Mouse (Mus musculus) liver, embryonic 11.5 days (tissue): Measurements from ENCODE around the gene Lingo1. TPM values are rescaled to one million over a fixed set of nuclear protein-coding genes. Genes with fewer than 3 reads are reported as not detected.

Experiments
- ATAC-seq: fragments of 200-750 bp; cut with Nextera tagmentation; replicated peaks from 2 replicates; pipeline ENCODE4 v1.8.0; 2017; ENCODE audit warnings: moderate number of reproducible peaks, mild to moderate bottlenecking, moderate TSS enrichment, moderate library complexity; ENCODE audit not compliant: low FRiP score
- DNase-seq: peaks from one replicate; pipeline ENCODE4 v3.0.0-alpha.2; 2017; ENCODE audit warnings: low spot score
- H3K27ac ChIP-seq: fragments of 300-500 bp; sonication (generic); 2 replicates; pipeline ENCODE4 v1.5.1; 2014; ENCODE audit warnings: mild to moderate bottlenecking, low read depth, low read length, control low read depth
- H3K27me3 ChIP-seq: fragments of 300-500 bp; sonication (generic); replicated peaks from 2 replicates; pipeline ENCODE4 v1.6.1; 2014; ENCODE audit warnings: low read length, mixed read lengths; ENCODE audit not compliant: control insufficient read depth, insufficient read depth
- H3K36me3 ChIP-seq: fragments of 300-500 bp; sonication (generic); 2 replicates; pipeline ENCODE4 v1.6.1; 2014; ENCODE audit warnings: mild to moderate bottlenecking, low read length, moderate library complexity, mixed read lengths; ENCODE audit not compliant: control insufficient read depth, insufficient read depth
- H3K4me1 ChIP-seq: fragments of 300-500 bp; sonication (generic); replicated peaks from 2 replicates; pipeline ENCODE4 v1.6.1; 2014; ENCODE audit warnings: low read length, mixed read lengths; ENCODE audit not compliant: control insufficient read depth, insufficient read depth
- H3K4me2 ChIP-seq: fragments of 300-500 bp; sonication (generic); 2 replicates; pipeline ENCODE4 v1.6.1; 2014; ENCODE audit warnings: mild to moderate bottlenecking, control low read depth, moderate library complexity
- H3K4me3 ChIP-seq: fragments of 300-500 bp; sonication (generic); 2 replicates; pipeline ENCODE4 v1.5.1; 2014; ENCODE audit warnings: low read depth, low read length, control low read depth
- H3K9ac ChIP-seq: fragments of 300-500 bp; sonication (generic); 2 replicates; pipeline ENCODE4 v1.6.1; 2014; ENCODE audit warnings: low read depth, low read length, control low read depth
- H3K9me3 ChIP-seq: fragments of 300-500 bp; sonication (generic); 2 replicates; pipeline ENCODE4 v1.6.1; 2016; ENCODE audit warnings: low read length, inconsistent platforms, mixed read lengths; ENCODE audit not compliant: control insufficient read depth
- WGBS: fragments of 180-500 bp; shearing (Covaris S2); extraction: QIAGEN DNeasy Blood & Tissue Kit; methylation state at CpG from one replicate; pipeline ENCODE4 v1.1.7; 2014; 5-methylcytosine and 5-hydroxymethylcytosine counted together
- polyA plus RNA-seq: library from polyadenylated mRNA; unstranded; fragments of >200 nt; fragmentation: Nextera tagmentation; extraction: Ambion mirVana; gene quantifications from 2 replicates; pipeline ENCODE4 v1.2.1, GENCODE M21; 2014

Lingo1 gene
- polyA plus RNA-seq, 1 experiment from 2014 or later: 2.6 TPM

DNA sequence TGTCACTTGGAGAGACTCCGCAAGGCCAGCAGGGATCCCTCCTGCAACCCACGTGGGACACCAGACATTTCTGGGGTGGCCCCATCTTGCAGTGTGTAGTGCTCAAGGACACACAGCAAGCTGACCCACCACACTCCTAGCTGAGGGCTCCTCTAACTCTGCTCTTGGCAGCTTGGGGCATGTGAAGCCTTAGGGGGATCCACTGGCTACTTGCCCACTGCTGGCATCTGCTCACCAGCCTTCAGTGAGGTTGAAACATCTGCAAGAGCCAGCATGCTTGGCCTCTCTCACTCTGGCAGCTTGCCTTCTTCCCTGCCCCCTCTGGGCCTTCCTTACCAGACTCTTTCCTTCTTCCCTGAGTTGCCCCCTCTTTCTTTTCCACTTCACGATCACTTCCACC lies 94.9 kb downstream of the Lingo1 start:
- H3K36me3 ChIP-seq: no peaks in the 10 kb centered on the region
- no peaks in the 10 kb centered on the region for H3K4me1 ChIP-seq
- ATAC-seq: no peak
- 73% methylated on average over 3 of the region's 3 CpGs for WGBS
- no peak overlapping the region for H3K4me3 ChIP-seq
- H3K9ac ChIP-seq: no peak overlapping the region
- H3K27ac ChIP-seq: no peak overlapping the region
- H3K27me3 ChIP-seq: no peaks in the 10 kb centered on the region
- H3K4me2 ChIP-seq: no peak overlapping the region
- H3K9me3 ChIP-seq: no peaks in the 10 kb centered on the region
- DNase-seq: no peak

GRCm38 (mm10) chr9:56700866-56701265 lies 95.4 kb downstream of the Lingo1 start:
- ATAC-seq (no peak), DNase-seq (no peak)
- Histone ChIP-seq H3K9me3 (no peaks in the 10 kb centered on the region), H3K36me3 (no peaks in the 10 kb centered on the region), H3K9ac (no peak overlapping the region), H3K4me1 (no peaks in the 10 kb centered on the region), H3K4me2 (no peak overlapping the region), H3K27me3 (no peaks in the 10 kb centered on the region), H3K27ac (no peak overlapping the region), H3K4me3 (no peak overlapping the region)
- 73% methylated on average over 8 of the region's 8 CpGs for WGBS

- Histone ChIP-seq H3K27ac (no peak overlapping the region), H3K4me3 (no peak overlapping the region), H3K4me1 (no peaks in the 10 kb centered on the region), H3K9me3 (no peaks in the 10 kb centered on the region), H3K9ac (no peak overlapping the region), H3K36me3 (no peaks in the 10 kb centered on the region), H3K4me2 (no peak overlapping the region), H3K27me3 (no peaks in the 10 kb centered on the region)
- DNase-seq (no peak), ATAC-seq (no peak)
- WGBS: 63% methylated on average over 7 of the region's 7 CpGs
Observed at GRCm38 (mm10) chr9:56698715-56699370, 97.4 kb downstream of the Lingo1 start.

DNA sequence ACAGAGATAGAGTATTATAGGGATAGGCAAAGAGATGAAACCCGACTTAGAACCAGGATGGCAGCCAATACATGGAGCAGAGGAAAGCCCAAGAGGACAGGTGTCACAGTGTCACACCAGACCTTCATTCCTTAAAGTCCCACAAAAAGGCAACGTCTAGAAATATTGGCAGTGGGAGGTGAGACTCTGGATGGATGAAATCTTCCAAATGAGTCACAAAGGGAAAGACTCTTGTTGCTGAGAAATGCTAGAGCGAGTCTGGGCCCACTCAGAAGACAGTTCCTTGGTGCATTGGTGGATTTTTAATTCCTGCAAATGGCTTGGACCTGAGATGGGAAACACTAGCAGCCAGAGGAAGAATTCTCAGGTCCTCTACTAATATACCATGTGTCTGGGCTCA lies 102.2 kb downstream of the Lingo1 start:
- H3K27ac ChIP-seq: no peak overlapping the region
- DNase-seq: no peak
- H3K27me3 ChIP-seq: no peaks in the 10 kb centered on the region
- 65% methylated on average over 3 of the region's 3 CpGs for WGBS
- no peaks in the 10 kb centered on the region for H3K4me1 ChIP-seq
- no peak for ATAC-seq
- no peaks in the 10 kb centered on the region for H3K9me3 ChIP-seq
- no peak overlapping the region for H3K4me3 ChIP-seq
- no peak overlapping the region for H3K9ac ChIP-seq
- no peak overlapping the region for H3K4me2 ChIP-seq
- no peaks in the 10 kb centered on the region for H3K36me3 ChIP-seq

GRCm38 (mm10) chr9:56691226-56691625 lies 105.0 kb downstream of the Lingo1 start:
- 70% methylated on average over 3 of the region's 3 CpGs for WGBS
- no peak for ATAC-seq

GRCm38 (mm10) chr9:56690679-56691078 lies 105.6 kb downstream of the Lingo1 start:
- no peaks in the 10 kb centered on the region for H3K36me3 ChIP-seq
- peaks cover 4% of the 10 kb centered on the region; the same call in 1 of the 2 replicates for H3K4me1 ChIP-seq
- WGBS: 47% methylated on average over 1 of the region's 1 CpGs
- no peak overlapping the region for H3K27ac ChIP-seq
- ATAC-seq (no peak), DNase-seq (no peak)
- H3K4me2 ChIP-seq: no peak overlapping the region
- H3K4me3 ChIP-seq: no peak overlapping the region
- no peaks in the 10 kb centered on the region for H3K27me3 ChIP-seq
- no peak overlapping the region for H3K9ac ChIP-seq
- H3K9me3 ChIP-seq: no peaks in the 10 kb centered on the region

More at GRCm38 (mm10) chr9:56691226-56691625, 105.0 kb downstream of the Lingo1 start:
- Histone ChIP-seq H3K4me3 (no peak overlapping the region), H3K4me1 (peaks cover 4% of the 10 kb centered on the region; the same call in 1 of the 2 replicates), H3K4me2 (no peak overlapping the region), H3K27ac (no peak overlapping the region), H3K36me3 (no peaks in the 10 kb centered on the region), H3K27me3 (no peaks in the 10 kb centered on the region), H3K9ac (no peak overlapping the region), H3K9me3 (no peaks in the 10 kb centered on the region)
- DNase-seq: no peak

GRCm38 (mm10) chr9:56687490-56687889 lies 108.8 kb downstream of the Lingo1 start:
- no peak overlapping the region for H3K4me3 ChIP-seq
- no peak for DNase-seq
- H3K27ac ChIP-seq: peak overlapping the region; percentile 19; the same call in 1 of the 2 replicates
- no peaks in the 10 kb centered on the region for H3K27me3 ChIP-seq
- H3K9ac ChIP-seq: no peak overlapping the region
- 81% methylated on average over 5 of the region's 5 CpGs for WGBS
- no peak overlapping the region for H3K4me2 ChIP-seq
- peaks cover 4% of the 10 kb centered on the region; the same call in 1 of the 2 replicates for H3K4me1 ChIP-seq
- H3K9me3 ChIP-seq: no peaks in the 10 kb centered on the region
- no peak for ATAC-seq
- no peaks in the 10 kb centered on the region for H3K36me3 ChIP-seq

DNA sequence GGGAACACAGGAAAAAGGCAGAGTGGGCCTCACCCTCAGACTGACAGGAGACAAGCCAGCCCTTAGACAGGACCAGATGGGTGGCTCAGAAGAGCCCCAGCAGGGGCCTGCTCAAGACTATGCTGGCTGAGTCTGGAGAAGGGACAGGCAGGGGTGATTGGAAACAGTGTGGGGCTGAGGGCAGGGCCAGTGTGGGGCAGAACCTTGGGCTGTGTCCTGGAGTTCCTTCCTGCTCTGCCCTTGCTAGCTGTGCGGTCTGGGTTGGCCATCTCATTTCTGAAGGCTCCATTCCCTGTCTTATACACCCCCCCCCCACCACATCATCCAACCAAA lies 109.2 kb downstream of the Lingo1 start:
- ATAC-seq: no peak
- DNase-seq: no peak
- Histone ChIP-seq H3K9me3 (no peaks in the 10 kb centered on the region), H3K4me1 (peaks cover 4% of the 10 kb centered on the region; the same call in 1 of the 2 replicates), H3K4me2 (no peak overlapping the region), H3K27me3 (no peaks in the 10 kb centered on the region), H3K4me3 (no peak overlapping the region), H3K27ac (peak overlapping the region; percentile 19; the same call in 1 of the 2 replicates), H3K9ac (no peak overlapping the region), H3K36me3 (no peaks in the 10 kb centered on the region)
- WGBS: 64% methylated on average over 1 of the region's 1 CpGs
